Mouse (Mus musculus): ENCODE measurements around the gene Rabep2.
"Not testable (repeated sequence)": the region's sequence is repeated elsewhere in the genome, so short reads cannot be mapped to it uniquely, and the experiment has no call there.

Gene Rabep2

GRCm38 (mm10) chr7:126464121-126464520 lies 35.6 kb downstream of the Rabep2 start:
- no peak for DNase-seq (ENCODE audit: low spot score in 2 of 2)

- DNase-seq (ENCODE audit: low spot score in 2 of 2), result no peak
Measured at GRCm38 (mm10) chr7:126464836-126465235, 36.3 kb downstream of the Rabep2 start.

GRCm38 (mm10) chr7:126465246-126466030 lies 36.9 kb downstream of the Rabep2 start:
- no peak for DNase-seq (ENCODE audit: low spot score in 2 of 2)

GRCm38 (mm10) chr7:126466116-126466515 lies 37.6 kb downstream of the Rabep2 start:
- DNase-seq (ENCODE audit: low spot score in 2 of 2), result no peak

GRCm38 (mm10) chr7:126466707-126467106 lies 38.1 kb downstream of the Rabep2 start:
- no peak for DNase-seq (ENCODE audit: low spot score in 2 of 2)

GRCm38 (mm10) chr7:126467271-126467670 lies 38.7 kb downstream of the Rabep2 start:
- peak in 1 of 2 experiments; percentile 67 for DNase-seq (ENCODE audit: low spot score in 2 of 2)

- DNase-seq (ENCODE audit: low spot score in 2 of 2), result no peak
Measured at GRCm38 (mm10) chr7:126467834-126468627, 39.5 kb downstream of the Rabep2 start.

- DNase-seq (ENCODE audit: low spot score in 2 of 2), result peak; percentile 36 to 55
Measured at GRCm38 (mm10) chr7:126470077-126470476, 41.5 kb downstream of the Rabep2 start.

GRCm38 (mm10) chr7:126471361-126471760 lies 42.8 kb downstream of the Rabep2 start:
- DNase-seq (ENCODE audit: low spot score in 2 of 2), result no peak

GRCm38 (mm10) chr7:126471853-126472252 lies 43.3 kb downstream of the Rabep2 start:
- DNase-seq (ENCODE audit: low spot score in 2 of 2), result no peak

GRCm38 (mm10) chr7:126472306-126472705 lies 43.7 kb downstream of the Rabep2 start:
- DNase-seq (ENCODE audit: low spot score in 2 of 2), result peak; percentile 72 to 74

- no peak for DNase-seq (ENCODE audit: low spot score in 2 of 2)
Measured at GRCm38 (mm10) chr7:126472713-126473112, 44.2 kb downstream of the Rabep2 start.

GRCm38 (mm10) chr7:126473470-126474086 lies 45.0 kb downstream of the Rabep2 start:
- no peak for DNase-seq (ENCODE audit: low spot score in 2 of 2)

- DNase-seq (ENCODE audit: low spot score in 2 of 2), result peak; percentile 34 to 50
Measured at GRCm38 (mm10) chr7:126474486-126474955, 46.0 kb downstream of the Rabep2 start.

GRCm38 (mm10) chr7:126474993-126475581 lies 46.5 kb downstream of the Rabep2 start, which contains the start of gene Sh2b1:
TSS of gene Sh2b1 (minus strand) at chr7:126475424.
- DNase-seq (ENCODE audit: low spot score in 2 of 2), result peak; percentile 89

GRCm38 (mm10) chr7:126481699-126482098 lies 53.1 kb downstream of the Rabep2 start:
- no peak for DNase-seq (ENCODE audit: low spot score in 2 of 2)

- no peak for DNase-seq (ENCODE audit: low spot score in 2 of 2)
Measured at GRCm38 (mm10) chr7:126482392-126482871, 53.9 kb downstream of the Rabep2 start.

- DNase-seq (ENCODE audit: low spot score in 2 of 2), result peak; percentile 91 to 92
Measured at GRCm38 (mm10) chr7:126487052-126487483, 58.5 kb downstream of the Rabep2 start, which contains the start of gene Tufm. TSS of gene Tufm (plus strand) at chr7:126487361.

GRCm38 (mm10) chr7:126487617-126488385 lies 59.2 kb downstream of the Rabep2 start:
- DNase-seq (ENCODE audit: low spot score in 2 of 2), result not testable (repeated sequence)

GRCm38 (mm10) chr7:126491005-126491404 lies 62.4 kb downstream of the Rabep2 start:
- no peak for DNase-seq (ENCODE audit: low spot score in 2 of 2)

GRCm38 (mm10) chr7:126491973-126492372 lies 63.4 kb downstream of the Rabep2 start:
- no peak for DNase-seq (ENCODE audit: low spot score in 2 of 2)
